Mouse (Mus musculus) inflammation-experienced regulatory T-cells, adult 6 months (primary cell): Measurements from ENCODE around the gene Gm38431. TPM values are rescaled to one million over a fixed set of nuclear protein-coding genes. Genes with fewer than 3 reads are reported as not detected.
"Not testable (repeated sequence)": the region's sequence is repeated elsewhere in the genome, so short reads cannot be mapped to it uniquely, and the experiment has no call there.

Source experiments
- ATAC-seq: one replicate; pipeline ENCODE4 v1.8.0; 2017
- polyA plus RNA-seq, 3 experiments: library from polyadenylated mRNA; unstranded; fragments of 100-300 nt; shearing (Covaris generic); gene quantifications; one replicate each; pipeline ENCODE4 v1.2.1; 2017

Gm38431 gene
- polyA plus RNA-seq, 3 experiments from 2014 or later = 0.31 to 8.4 TPM; not detected in 1

- no peak for ATAC-seq
Observed at GRCm38 (mm10) chr9:21105760-21106564, 14.2 kb upstream of the Gm38431 start.

GRCm38 (mm10) chr9:21104814-21105213 is 13.0 kb upstream of the Gm38431 start:
- ATAC-seq = no peak

- ATAC-seq = no peak
Observed at GRCm38 (mm10) chr9:21102076-21102475, 10.3 kb upstream of the Gm38431 start.

GRCm38 (mm10) chr9:21100447-21101161 is 8.8 kb upstream of the Gm38431 start:
- peak; percentile 58 for ATAC-seq

- ATAC-seq = no peak
Observed at GRCm38 (mm10) chr9:21097793-21098192, 6.0 kb upstream of the Gm38431 start.

- ATAC-seq = no peak
Observed at GRCm38 (mm10) chr9:21095958-21096357, 4.2 kb upstream of the Gm38431 start.

GRCm38 (mm10) chr9:21093423-21093822 is 1.6 kb upstream of the Gm38431 start:
- ATAC-seq = no peak

GRCm38 (mm10) chr9:21090972-21091706 is 658 bp downstream of the Gm38431 start:
- no peak for ATAC-seq

GRCm38 (mm10) chr9:21090537-21090936 is 1.3 kb downstream of the Gm38431 start:
- ATAC-seq = no peak

GRCm38 (mm10) chr9:21083324-21083723 is 8.5 kb downstream of the Gm38431 start:
- no peak for ATAC-seq

GRCm38 (mm10) chr9:21081127-21081526 is 10.7 kb downstream of the Gm38431 start:
- ATAC-seq = no peak

GRCm38 (mm10) chr9:21075625-21076024 is 16.2 kb downstream of the Gm38431 start:
- ATAC-seq = no peak

- no peak for ATAC-seq
Observed at GRCm38 (mm10) chr9:21074173-21074572, 17.6 kb downstream of the Gm38431 start.

- ATAC-seq = peak; percentile 98
Observed at GRCm38 (mm10) chr9:21073044-21073840, 18.6 kb downstream of the Gm38431 start, which contains the start of the genes Gm49373 and Fdx1l. TSS of gene Gm49373 (minus strand) at chr9:21073096. TSS of gene Fdx1l (minus strand) at chr9:21073614.

GRCm38 (mm10) chr9:21072641-21073040 is 19.2 kb downstream of the Gm38431 start:
- ATAC-seq = no peak

GRCm38 (mm10) chr9:21067006-21067684 is 24.7 kb downstream of the Gm38431 start, which contains the start of gene Zglp1:
TSS of gene Zglp1 (minus strand) at chr9:21067093.
- ATAC-seq = no peak

- no peak for ATAC-seq
Observed at GRCm38 (mm10) chr9:21062928-21063327, 28.9 kb downstream of the Gm38431 start.

- ATAC-seq = no peak
Observed at GRCm38 (mm10) chr9:21051578-21051977, 40.2 kb downstream of the Gm38431 start.

GRCm38 (mm10) chr9:21045235-21045634 is 46.6 kb downstream of the Gm38431 start:
- no peak for ATAC-seq

- ATAC-seq = not testable (repeated sequence)
Observed at GRCm38 (mm10) chr9:21044785-21045184, 47.0 kb downstream of the Gm38431 start.

- no peak for ATAC-seq
Observed at GRCm38 (mm10) chr9:21043563-21043962, 48.2 kb downstream of the Gm38431 start.
